Mouse (Mus musculus): ENCODE results near the gene 6430571L13Rik. TPM values are rescaled to one million over a fixed set of nuclear protein-coding genes. Genes with fewer than 3 reads are reported as not detected.

6430571L13Rik gene
- polyA plus RNA-seq, 1 experiment from 2014 or later = 9.1 TPM

DNA sequence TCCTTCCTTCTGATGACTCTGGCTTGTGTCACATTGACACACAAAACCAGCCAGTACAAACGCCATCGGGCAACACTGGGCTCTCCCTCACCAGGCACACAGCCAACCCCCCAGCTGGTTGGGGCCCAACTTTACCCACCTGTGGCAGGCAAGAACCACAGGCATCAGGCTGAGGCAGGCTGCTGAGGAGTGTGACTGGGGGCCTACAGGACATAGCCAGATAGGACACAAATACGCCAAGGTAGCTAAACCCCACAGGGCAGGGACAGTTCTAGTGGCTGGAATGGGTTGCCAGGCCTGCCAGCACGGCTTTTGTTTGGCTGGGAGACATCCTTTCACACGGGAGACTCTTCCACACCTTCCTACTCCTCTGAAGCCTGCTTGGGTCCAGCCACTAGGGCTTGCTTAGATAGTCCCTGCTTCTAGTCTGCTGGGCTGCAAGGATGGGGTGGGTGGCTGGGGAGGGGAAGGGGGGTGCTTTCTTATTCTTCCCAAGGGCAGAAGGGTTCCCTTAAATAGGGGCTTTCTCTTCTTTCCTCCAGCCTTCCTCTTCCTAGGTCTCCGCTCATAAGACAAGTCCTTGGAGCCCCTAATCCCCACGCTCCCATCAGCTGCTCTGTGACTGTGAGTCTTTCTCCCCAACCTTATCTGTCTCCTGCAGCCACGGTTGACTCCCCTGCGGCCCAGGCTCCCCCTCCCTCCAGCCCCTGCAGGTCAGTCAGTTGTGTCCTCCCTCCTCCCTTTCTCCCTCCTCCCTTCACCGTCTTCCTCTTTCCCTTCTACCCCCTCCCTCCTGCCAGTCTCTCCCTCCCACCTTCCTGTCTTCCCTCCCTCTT, 29.1 kb downstream of the 6430571L13Rik start:
- no peak for ATAC-seq (ENCODE audit: low FRiP score)
- H3K27me3 ChIP-seq (replicated peaks) = 0 out of 2 replicates have a peak, but pooled peaks cover 5% of the 10 kb centered on the region
- 39% methylated on average over 10 of the region's 10 CpGs for WGBS

DNA sequence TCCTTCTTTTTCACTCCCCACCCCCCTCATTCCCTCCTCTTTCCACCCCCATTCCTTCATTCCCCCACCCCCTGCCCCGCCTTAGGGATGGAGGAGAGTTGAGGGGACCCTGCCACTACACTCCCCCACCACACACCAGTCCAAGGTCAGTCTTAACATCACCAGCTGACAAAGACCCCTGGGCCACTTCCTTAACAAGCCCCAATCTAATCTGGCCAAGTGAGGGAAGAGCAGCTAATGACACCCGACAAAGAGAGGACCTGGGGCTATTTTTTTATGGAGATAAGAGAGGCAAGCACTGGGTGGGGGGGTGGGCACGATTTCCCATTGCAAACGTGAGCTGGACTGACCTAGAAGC, 29.7 kb downstream of the 6430571L13Rik start:
- peaks cover 16% of the 10 kb centered on the region for H3K4me1 ChIP-seq
- H3K4me3 ChIP-seq (replicated peaks) = no peak overlapping the region
- H3K4me2 ChIP-seq = no peak overlapping the region
- H3K27ac ChIP-seq (replicated peaks) = no peak overlapping the region
- no peaks in the 10 kb centered on the region for H3K9me3 ChIP-seq (replicated peaks)
- H3K9ac ChIP-seq (replicated peaks) = no peak overlapping the region
- H3K27me3 ChIP-seq (replicated peaks) = 0 out of 2 replicates have a peak, but pooled peaks cover 4% of the 10 kb centered on the region
- WGBS = 8% methylated on average over 4 of the region's 4 CpGs
- no peak for ATAC-seq (ENCODE audit: low FRiP score)
- H3K36me3 ChIP-seq = no peaks in the 10 kb centered on the region

More for the DNA sequence above, 29.1 kb downstream of the 6430571L13Rik start:
- no peak overlapping the region for H3K4me2 ChIP-seq
- H3K9ac ChIP-seq (replicated peaks) = no peak overlapping the region
- 0 out of 2 replicates have a peak overlapping the region, but pooled peaks have one; percentile 9 for H3K27ac ChIP-seq (replicated peaks)
- no peaks in the 10 kb centered on the region for H3K9me3 ChIP-seq (replicated peaks)
- peaks cover 11% of the 10 kb centered on the region for H3K4me1 ChIP-seq
- H3K4me3 ChIP-seq (replicated peaks) = no peak overlapping the region
- no peaks in the 10 kb centered on the region for H3K36me3 ChIP-seq

DNA sequence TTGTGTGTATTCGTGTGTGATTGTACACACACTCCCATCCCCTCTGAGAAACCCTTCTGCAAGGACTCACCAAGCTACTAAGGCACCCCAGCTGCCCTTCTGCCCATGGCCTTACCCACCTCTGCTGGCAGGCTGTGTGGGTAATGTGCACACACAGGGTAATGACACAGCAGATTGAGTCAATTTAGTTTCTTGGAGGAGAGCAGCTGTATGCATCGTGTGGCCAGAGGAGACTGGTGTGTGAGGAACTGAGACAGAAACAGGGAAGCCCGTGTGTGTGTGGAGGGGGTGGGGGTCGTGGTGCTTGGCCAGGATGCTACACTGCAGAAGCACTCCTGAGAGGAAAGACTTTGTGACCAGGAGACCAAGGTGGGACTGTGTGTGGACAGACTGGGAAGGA, 32.0 kb downstream of the 6430571L13Rik start:
- no peak overlapping the region for H3K27ac ChIP-seq (replicated peaks)
- WGBS = 37% methylated on average over 4 of the region's 4 CpGs
- H3K9me3 ChIP-seq (replicated peaks) = no peaks in the 10 kb centered on the region
- ATAC-seq (ENCODE audit: low FRiP score) = no peak
- H3K4me2 ChIP-seq = no peak overlapping the region
- no peaks in the 10 kb centered on the region for H3K36me3 ChIP-seq
- H3K9ac ChIP-seq (replicated peaks) = no peak overlapping the region
- peaks cover 7% of the 10 kb centered on the region for H3K27me3 ChIP-seq (replicated peaks)
- H3K4me1 ChIP-seq = peaks cover 22% of the 10 kb centered on the region
- no peak overlapping the region for H3K4me3 ChIP-seq (replicated peaks)

DNA sequence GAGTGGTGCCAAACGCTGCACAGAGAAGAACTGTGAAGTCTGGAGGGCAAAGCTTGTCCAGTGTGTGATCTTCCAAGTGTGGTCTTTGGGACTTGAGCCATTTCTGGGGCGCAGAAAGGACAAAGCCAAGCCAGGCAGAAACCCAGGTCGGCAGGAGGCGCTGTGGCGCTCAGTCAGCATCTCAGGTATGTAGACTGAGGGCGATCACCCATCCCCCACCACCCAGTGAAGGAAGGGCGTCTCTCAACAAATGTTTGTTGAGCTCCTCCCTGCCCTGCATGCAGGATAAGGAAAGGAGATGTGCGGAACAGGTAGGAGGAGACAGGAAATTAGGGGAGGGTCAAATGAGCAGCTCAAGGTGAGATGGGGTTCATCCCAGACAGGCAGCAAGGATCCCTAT, 34.2 kb downstream of the 6430571L13Rik start:
- H3K4me2 ChIP-seq = no peak overlapping the region
- H3K27me3 ChIP-seq (replicated peaks) = peaks cover 5% of the 10 kb centered on the region
- no peaks in the 10 kb centered on the region for H3K36me3 ChIP-seq
- no peak overlapping the region for H3K4me3 ChIP-seq (replicated peaks)
- WGBS = 11% methylated on average over 8 of the region's 8 CpGs
- H3K4me1 ChIP-seq = peaks cover 35% of the 10 kb centered on the region
- H3K27ac ChIP-seq (replicated peaks) = no peak overlapping the region
- no peak overlapping the region for H3K9ac ChIP-seq (replicated peaks)
- H3K9me3 ChIP-seq (replicated peaks) = no peaks in the 10 kb centered on the region
- ATAC-seq (ENCODE audit: low FRiP score) = no peak

DNA sequence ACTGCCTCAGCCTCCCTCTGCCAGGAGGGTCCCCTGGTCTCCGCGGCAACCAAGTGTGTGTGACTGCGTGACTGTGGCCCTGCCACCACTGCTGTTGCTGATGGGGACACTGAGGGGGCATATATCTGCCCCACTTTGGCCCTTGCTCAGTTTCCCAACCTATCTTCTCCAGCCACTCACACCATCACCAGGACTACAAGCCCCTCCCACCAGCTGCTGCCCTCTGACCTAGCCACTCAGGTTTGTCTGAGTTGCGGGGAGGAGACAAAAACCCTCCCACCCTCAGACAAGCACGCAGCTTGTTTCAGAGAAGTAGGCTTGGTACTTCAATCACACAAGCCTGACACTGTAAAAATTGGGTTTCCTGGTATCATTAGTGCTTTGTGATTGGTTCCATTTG, 35.0 kb downstream of the 6430571L13Rik start:
- Histone ChIP-seq H3K9me3 (replicated peaks) (no peaks in the 10 kb centered on the region), H3K4me3 (replicated peaks) (no peak overlapping the region), H3K27me3 (replicated peaks) (peaks cover 6% of the 10 kb centered on the region), H3K27ac (replicated peaks) (no peak overlapping the region), H3K36me3 (no peaks in the 10 kb centered on the region), H3K9ac (replicated peaks) (no peak overlapping the region), H3K4me2 (no peak overlapping the region), H3K4me1 (peaks cover 28% of the 10 kb centered on the region)
- no peak for ATAC-seq (ENCODE audit: low FRiP score)
- 10% methylated on average over 5 of the region's 5 CpGs for WGBS

DNA sequence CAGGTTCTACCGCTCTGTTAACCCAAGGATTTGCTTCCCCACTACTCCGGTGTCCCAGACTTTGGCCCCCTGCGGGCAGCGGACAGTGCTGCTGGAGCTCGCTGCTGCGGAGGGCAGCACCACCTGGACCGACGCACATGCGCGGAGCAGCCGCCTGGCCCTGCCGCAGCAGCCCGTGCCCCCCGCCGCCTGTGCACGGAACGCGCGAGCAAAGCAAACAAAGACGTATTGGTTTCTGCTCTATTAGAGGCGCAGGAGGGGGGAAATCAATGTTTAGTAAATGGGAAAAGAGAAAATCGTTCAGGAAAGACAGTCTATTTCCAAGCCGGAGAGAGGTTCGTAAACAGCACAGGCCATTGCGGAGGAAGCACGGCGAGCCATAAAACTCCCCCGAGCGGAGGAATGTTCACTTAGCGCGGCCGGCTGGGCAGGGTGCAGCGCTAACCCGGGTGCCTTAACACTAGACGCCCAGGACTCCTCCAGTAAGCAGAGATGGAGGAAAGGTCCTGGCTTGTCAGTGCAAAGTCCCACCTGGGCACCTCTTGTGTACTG, 37.6 kb downstream of the 6430571L13Rik start:
- Histone ChIP-seq H3K4me3 (replicated peaks) (peak overlapping the region; percentile 37), H3K9me3 (replicated peaks) (no peaks in the 10 kb centered on the region), H3K27me3 (replicated peaks) (peaks cover 16% of the 10 kb centered on the region), H3K27ac (replicated peaks) (peak overlapping the region; percentile 84), H3K9ac (replicated peaks) (peak overlapping the region; percentile 45), H3K4me2 (peak overlapping the region; percentile 68), H3K36me3 (no peaks in the 10 kb centered on the region), H3K4me1 (peaks cover 36% of the 10 kb centered on the region)
- peak; percentile 69 for ATAC-seq (ENCODE audit: low FRiP score)
- WGBS = under 1% methylated on average over 35 of the region's 35 CpGs

DNA sequence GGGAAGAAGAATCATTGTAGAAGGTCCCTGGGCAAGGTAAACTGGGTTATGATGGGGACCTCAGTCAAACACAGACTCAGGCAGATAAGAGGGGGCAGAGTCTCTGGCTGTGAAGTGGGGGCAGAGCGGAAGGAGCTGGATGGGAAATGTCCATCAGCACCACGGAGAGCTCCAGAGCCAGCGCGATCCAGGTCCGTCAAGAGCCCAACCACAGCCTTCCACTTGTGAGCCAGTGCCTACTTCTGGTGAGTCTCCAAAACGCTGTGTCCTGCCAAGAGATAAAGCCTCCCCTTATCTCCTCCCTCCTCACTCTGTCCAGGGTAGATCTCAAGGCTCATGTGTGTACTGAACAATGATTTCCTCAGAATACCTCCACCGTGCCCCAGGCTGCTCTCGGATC, 41.3 kb downstream of the 6430571L13Rik start:
- H3K36me3 ChIP-seq = no peaks in the 10 kb centered on the region
- H3K27ac ChIP-seq (replicated peaks) = no peak overlapping the region
- no peak for ATAC-seq (ENCODE audit: low FRiP score)
- no peak overlapping the region for H3K4me3 ChIP-seq (replicated peaks)
- H3K9me3 ChIP-seq (replicated peaks) = no peaks in the 10 kb centered on the region
- 13% methylated on average over 8 of the region's 8 CpGs for WGBS
- peaks cover 37% of the 10 kb centered on the region for H3K4me1 ChIP-seq
- H3K9ac ChIP-seq (replicated peaks) = no peak overlapping the region
- peaks cover 17% of the 10 kb centered on the region for H3K27me3 ChIP-seq (replicated peaks)
- no peak overlapping the region for H3K4me2 ChIP-seq

DNA sequence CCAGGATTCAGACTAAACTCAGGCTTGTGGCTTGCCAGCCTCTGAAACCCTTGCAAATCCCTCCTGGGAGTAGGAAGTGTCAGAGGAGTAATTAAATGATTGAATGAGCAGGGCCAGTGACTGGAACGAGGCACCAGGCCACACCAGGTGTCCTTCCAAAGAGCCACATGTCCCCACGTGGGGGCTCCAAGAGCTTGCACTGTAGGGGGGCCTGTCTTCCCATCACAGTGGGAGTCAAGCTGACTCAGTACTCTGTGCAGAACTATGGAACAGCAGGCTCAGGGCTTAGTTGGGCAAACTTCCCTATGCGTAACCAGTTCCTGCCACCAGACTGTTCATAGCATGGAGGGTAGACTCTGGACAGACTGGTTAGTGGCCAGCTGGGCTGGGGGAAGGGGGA, 44.0 kb downstream of the 6430571L13Rik start:
- no peak for ATAC-seq (ENCODE audit: low FRiP score)
- peaks cover 14% of the 10 kb centered on the region; the same call in 1 of the 2 replicates for H3K27me3 ChIP-seq (replicated peaks)

DNA sequence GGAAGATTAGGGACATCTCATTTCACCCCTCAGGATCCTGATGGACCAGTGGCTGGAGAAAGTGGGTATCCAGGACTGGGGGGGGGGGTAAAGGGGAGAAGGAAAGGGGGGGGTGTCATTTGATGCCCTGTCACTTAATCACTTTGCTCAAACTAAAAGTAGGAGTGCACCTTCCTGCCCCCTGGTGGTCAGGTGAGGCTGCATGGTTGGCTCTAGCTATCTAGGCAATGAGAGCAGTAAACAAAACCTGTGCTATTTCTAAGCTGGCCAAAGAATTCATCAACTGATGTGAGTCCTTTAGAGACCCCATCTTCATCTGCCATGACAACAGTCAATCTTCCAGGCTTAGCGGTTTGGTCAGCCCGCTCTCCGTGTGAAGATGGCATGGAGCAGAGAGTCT, 46.3 kb downstream of the 6430571L13Rik start:
- H3K4me1 ChIP-seq = peaks cover 33% of the 10 kb centered on the region
- no peak overlapping the region for H3K4me3 ChIP-seq (replicated peaks)
- no peaks in the 10 kb centered on the region for H3K36me3 ChIP-seq
- H3K4me2 ChIP-seq = no peak overlapping the region
- H3K9ac ChIP-seq (replicated peaks) = no peak overlapping the region
- peaks cover 6% of the 10 kb centered on the region; the same call in 1 of the 2 replicates for H3K27me3 ChIP-seq (replicated peaks)
- no peak overlapping the region for H3K27ac ChIP-seq (replicated peaks)
- H3K9me3 ChIP-seq (replicated peaks) = no peaks in the 10 kb centered on the region
- WGBS = 67% methylated on average over 3 of the region's 3 CpGs
- no peak for ATAC-seq (ENCODE audit: low FRiP score)

More for the DNA sequence above, 44.0 kb downstream of the 6430571L13Rik start:
- H3K9ac ChIP-seq (replicated peaks) = no peak overlapping the region
- H3K36me3 ChIP-seq = no peaks in the 10 kb centered on the region
- H3K27ac ChIP-seq (replicated peaks) = no peak overlapping the region
- WGBS = 23% methylated on average over 3 of the region's 3 CpGs
- H3K4me2 ChIP-seq = no peak overlapping the region
- H3K4me3 ChIP-seq (replicated peaks) = no peak overlapping the region
- H3K4me1 ChIP-seq = peaks cover 29% of the 10 kb centered on the region
- no peaks in the 10 kb centered on the region for H3K9me3 ChIP-seq (replicated peaks)

DNA sequence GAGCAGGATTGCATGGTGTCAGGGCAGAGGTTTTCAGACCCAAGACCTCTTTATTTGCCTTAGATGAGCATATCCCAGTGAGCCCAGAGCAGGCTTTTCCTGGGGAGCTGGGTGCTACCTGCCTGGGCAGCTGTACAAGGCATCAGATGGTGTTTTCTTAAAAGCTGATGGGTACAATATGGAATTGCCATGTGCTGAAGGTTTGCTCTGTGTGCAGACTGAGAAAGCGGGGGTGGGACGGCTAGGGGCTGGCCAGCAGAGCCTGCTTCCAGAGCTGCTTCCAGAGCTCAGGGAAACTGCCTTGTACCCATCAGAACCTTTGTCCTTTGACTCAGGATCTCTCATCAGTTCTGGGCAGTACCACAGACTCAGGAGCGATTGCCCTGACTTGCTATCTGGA, 47.3 kb downstream of the 6430571L13Rik start:
- Histone ChIP-seq H3K9me3 (replicated peaks) (no peaks in the 10 kb centered on the region), H3K4me1 (peaks cover 26% of the 10 kb centered on the region), H3K36me3 (no peaks in the 10 kb centered on the region), H3K27me3 (replicated peaks) (peaks cover 2% of the 10 kb centered on the region; the same call in 1 of the 2 replicates), H3K27ac (replicated peaks) (no peak overlapping the region), H3K9ac (replicated peaks) (no peak overlapping the region), H3K4me2 (no peak overlapping the region), H3K4me3 (replicated peaks) (no peak overlapping the region)
- WGBS = 92% methylated on average over 3 of the region's 3 CpGs
- ATAC-seq (ENCODE audit: low FRiP score) = no peak

DNA sequence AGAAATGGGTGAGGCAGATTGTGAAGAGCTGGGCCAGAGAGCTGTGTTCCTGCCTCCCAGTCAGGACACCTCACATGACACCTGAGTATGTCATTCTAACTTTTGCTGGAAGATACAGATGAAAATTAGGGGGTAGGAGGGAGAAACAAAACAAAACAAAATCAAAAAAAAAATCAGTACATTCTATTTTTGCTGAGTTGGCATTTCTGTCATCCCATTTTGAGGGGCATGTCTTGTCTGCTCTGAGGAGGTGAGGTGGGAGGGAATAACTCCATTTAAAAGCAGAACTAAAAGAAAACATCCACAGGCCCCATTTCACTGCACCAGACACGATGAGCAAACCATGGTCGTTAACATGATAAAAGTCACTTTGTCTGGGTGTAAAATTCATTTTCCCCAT, 47.9 kb downstream of the 6430571L13Rik start:
- no peak for ATAC-seq (ENCODE audit: low FRiP score)
- Histone ChIP-seq H3K9ac (replicated peaks) (no peak overlapping the region), H3K27me3 (replicated peaks) (0 out of 2 replicates have a peak, but pooled peaks cover 2% of the 10 kb centered on the region), H3K36me3 (no peaks in the 10 kb centered on the region), H3K4me2 (no peak overlapping the region), H3K9me3 (replicated peaks) (no peaks in the 10 kb centered on the region), H3K27ac (replicated peaks) (no peak overlapping the region), H3K4me1 (peaks cover 24% of the 10 kb centered on the region), H3K4me3 (replicated peaks) (no peak overlapping the region)
- WGBS = 29% methylated on average over 2 of the region's 2 CpGs

DNA sequence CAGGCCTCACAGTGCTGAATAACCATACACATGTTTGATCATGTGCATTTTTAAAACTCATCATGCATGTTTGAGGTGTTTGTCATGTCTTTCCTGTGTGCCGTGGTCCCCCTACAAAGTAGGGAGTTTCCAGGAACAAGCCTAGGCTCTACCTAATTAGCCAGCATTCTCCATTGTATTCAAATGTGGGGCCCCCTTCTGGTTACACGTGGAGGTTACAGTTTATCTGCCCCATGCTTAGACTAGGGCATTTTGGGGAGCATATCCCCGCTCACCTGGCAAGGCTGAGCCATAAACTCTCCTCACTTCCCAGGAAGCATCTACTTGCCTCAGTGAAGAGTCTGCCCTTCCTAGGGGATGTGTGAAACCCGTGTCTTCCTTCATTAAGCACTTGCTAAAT, 56.0 kb downstream of the 6430571L13Rik start:
- H3K9me3 ChIP-seq (replicated peaks) = no peaks in the 10 kb centered on the region
- peaks cover 27% of the 10 kb centered on the region for H3K27me3 ChIP-seq (replicated peaks)
- H3K4me1 ChIP-seq = peaks cover 18% of the 10 kb centered on the region
- no peak overlapping the region for H3K27ac ChIP-seq (replicated peaks)
- no peak for ATAC-seq (ENCODE audit: low FRiP score)
- H3K4me2 ChIP-seq = no peak overlapping the region
- H3K9ac ChIP-seq (replicated peaks) = no peak overlapping the region
- WGBS = 36% methylated on average over 4 of the region's 4 CpGs
- no peaks in the 10 kb centered on the region for H3K36me3 ChIP-seq
- H3K4me3 ChIP-seq (replicated peaks) = no peak overlapping the region

All from neural tube, embryonic 15.5 days (tissue).